Mouse (Mus musculus): ENCODE measurements around the gene Frmd8. TPM values are rescaled to one million over a fixed set of nuclear protein-coding genes. Genes with fewer than 3 reads are reported as not detected.

Gene Frmd8
- total RNA-seq, 2 experiments from 2014 or later, result 12.7 to 13.0 TPM

DNA sequence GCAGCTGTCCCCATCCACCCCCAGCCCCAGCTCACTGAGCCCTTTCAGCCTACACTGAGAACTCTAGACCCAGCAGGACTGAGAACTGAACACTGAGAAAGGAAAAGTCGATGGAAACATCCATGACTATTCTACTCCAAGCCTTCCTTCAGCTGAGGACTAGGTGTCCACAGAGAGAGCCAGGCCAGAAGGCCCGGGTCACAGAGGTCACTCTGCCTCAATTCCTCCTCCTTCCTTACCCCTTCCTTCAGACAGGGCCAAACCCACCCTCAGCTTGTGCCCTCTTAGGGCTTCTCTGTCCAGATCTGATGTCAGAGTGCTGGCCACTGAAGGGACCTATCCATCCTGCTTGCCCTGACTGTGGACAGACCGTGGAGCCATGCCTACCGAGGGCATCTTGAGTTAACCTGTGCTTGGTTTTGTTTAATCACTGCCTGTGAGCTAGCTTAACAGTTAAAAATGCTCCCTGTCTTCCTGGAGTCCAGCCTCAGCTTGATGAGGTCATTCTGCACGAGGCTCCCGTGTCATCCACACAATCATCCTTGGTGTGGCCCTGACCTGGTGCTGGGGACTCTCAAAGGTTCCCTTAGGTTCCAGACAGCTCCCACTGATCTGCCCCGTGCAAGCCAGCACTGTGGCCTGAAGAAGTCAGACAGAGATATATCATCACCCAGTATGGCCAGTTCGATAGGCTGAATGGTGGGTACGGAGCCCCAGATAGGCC, 64.1 kb downstream of the Frmd8 start:
- DNase-seq (ENCODE audit: low spot score in 2 of 2), result no peak

DNA sequence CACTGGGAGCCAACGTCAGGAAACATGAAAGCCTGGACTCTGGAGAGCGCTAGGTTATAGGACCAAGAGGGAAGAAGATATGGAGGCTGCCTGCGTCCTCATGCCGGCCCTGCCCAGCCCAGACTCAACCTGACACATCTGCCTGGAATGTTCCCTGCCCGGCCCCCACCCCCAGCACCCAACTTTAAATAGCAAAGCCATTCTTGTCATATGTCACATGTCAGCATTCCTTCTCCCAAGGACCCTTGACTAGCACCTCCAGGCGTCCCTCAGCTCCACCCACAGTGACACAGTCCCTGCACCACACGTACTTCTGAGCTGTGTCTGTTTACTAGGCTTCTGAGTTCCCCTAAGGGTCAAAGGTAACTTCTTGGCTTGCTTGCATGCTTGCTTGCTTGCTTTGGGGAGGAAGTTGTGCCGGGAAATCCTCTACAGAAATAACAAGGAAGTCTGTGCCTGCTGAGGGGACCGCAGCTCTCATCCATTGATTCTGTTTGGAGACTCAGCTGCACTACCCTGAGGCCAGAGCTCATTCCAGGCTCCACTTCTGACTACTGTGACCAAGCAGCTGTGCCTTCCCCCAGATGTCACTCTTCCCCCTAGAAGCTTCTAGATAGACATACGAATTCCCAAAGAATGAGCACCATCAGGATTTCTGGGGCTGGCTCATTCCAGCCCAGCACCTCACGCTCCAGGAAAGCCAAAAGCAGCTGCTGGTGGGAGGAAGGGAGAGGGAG, 64.8 kb downstream of the Frmd8 start:
- DNase-seq (ENCODE audit: low spot score in 2 of 2), result no peak

DNA sequence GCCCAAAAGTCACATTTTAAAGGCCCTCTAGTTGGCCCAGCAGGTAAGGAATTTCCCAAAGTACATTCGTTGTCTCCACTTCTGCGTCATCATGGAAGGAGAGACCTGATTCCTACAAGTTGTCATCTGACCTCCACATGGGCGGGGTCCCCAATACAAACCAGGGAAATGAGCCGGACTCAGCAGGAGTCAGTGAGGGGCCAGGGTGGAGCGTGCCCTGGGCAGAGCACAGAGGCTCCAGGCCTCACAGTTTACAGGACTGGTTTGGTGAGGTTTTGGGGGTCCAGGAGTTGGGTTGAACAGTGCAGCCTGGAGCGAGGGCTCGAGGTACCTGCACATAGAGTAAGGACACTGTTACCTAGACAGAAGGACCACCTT, 65.4 kb downstream of the Frmd8 start:
- DNase-seq (ENCODE audit: low spot score in 2 of 2), result no peak

DNA sequence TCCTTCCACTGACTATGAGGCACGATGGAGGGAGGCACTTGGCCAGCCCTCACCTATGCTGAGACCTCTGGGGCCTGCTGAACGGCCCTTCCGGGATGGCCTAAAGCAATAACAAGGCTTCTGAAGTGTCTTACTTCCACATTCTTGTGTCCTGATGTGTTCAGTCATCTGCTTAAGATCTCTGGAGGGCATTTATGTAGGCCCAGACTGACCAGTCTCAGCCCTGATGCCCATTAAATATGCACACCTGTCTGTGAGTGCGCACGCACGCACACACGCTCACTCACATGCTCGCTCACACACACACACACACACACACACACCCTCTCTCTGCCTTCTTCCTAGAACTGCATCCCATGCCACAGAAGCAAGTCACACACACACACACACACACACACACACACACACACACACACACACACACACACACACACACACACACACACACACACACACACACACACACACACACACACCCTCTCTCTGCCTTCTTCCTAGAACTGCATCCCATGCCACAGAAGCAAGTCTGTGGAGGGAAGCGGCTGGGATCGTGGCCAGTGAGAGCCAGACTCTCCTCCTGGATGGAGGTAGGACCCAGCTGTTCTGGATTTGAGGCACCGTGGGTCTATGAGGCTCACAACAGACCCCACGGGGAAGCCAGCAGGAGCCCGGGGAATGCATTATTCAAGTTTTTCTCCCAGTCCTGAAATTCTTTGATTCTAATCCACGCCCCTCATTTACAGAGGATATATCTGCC, 65.9 kb downstream of the Frmd8 start:
- DNase-seq (ENCODE audit: low spot score in 2 of 2), result no peak

DNA sequence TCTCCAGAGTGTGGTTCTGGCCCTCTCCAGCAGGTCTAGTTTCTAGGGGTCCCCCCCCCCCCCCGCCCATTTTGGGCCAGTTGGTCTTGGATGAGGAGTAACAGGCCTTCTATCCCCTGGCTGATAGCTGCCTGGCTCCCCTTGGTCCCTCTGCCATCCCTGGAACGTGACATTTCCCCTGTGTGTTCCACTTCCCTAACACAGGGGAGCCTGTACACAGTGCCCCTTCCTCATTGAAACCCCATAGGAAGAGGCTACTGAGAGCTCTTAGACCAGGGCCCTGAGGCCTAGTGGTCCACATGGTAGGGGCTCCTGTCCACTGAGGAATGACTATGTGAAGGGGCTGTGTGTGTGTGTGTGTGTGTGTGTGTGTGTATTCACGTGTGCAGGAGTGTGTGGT, 67.3 kb downstream of the Frmd8 start:
- no peak for DNase-seq (ENCODE audit: low spot score in 2 of 2)

DNA sequence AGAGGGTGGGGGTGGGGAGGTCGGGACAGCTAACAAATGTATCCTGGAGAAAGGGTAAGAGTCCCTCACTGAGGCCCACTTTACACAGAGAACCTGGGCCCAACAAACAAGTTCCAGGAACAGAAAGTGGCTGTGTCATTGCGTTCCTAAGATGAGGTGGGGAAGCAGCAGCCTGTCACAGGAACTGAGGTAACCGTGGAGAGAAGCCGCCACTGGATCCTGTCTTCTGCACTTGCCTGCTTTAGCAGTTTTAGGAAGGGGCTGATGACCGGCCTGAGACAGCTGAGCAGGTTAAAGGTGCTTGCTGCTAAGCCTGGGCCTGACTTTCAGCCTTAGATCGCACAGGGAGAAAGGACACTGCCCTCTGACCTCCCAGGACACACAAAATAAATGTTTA, 68.3 kb downstream of the Frmd8 start:
- no peak for DNase-seq (ENCODE audit: low spot score in 2 of 2)

DNA sequence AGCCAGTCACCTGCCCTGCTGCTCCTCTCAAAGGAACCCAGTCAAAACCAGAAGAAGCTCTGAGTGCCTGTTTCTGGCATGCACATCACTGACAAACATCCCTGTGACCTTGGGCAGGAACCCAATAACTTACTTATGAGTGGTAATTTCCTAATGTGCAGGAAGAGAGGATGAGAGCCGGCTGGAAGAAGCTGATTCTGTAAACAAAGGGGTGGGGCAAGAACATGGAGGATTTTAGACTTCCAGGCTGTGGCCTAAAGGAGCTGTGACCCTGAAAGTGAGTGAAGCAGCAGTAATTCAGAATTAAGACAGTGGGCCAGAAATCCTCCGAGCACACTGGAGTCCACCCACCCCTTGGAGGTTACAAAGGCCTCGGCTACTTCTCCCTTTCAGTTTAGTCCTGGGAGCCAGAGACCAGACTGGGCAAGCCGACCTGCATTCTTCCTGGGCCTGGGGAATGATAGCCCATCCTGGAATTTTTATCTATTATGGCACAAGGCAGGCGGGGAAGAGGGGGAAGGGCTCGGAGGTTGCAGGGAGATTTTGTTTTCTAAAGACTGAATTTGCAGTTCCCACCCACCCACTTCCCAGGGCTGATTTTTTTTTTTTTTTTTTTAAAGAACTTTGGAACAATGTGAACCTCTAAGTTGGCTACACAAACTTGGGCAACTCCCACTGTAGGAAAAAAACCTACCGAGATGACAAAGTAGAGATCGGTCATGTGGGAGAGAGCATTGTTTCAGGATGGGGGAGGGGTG, 68.8 kb downstream of the Frmd8 start:
- no peak for DNase-seq (ENCODE audit: low spot score in 2 of 2)

DNA sequence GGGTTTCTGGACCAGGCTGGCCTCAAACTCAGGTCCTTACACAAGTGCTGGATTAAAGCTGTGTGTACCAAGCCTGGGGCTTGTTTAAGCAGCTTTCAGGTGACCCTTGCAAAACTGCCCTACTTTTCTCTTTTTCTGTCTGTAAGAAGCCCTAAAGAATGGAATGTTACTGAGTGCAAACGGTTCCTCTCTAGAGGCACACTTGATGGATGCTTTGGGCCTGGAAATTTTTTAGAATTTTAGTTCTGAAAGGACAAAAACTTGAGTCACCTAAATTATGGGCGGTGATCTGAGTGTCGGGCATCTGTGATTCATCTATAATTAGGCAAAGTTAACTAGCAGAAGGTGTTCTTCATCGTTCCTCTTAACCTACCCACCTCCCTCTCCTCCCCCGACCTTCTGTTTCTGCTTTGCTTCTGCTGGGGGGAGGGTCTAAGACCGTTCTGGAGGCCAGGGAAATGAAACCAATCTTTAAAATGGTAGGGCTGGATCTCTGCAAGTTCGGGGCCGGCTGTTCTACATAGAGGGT, 70.6 kb downstream of the Frmd8 start:
- DNase-seq (ENCODE audit: low spot score in 2 of 2), result peak in 1 of 2 experiments; percentile 85

DNA sequence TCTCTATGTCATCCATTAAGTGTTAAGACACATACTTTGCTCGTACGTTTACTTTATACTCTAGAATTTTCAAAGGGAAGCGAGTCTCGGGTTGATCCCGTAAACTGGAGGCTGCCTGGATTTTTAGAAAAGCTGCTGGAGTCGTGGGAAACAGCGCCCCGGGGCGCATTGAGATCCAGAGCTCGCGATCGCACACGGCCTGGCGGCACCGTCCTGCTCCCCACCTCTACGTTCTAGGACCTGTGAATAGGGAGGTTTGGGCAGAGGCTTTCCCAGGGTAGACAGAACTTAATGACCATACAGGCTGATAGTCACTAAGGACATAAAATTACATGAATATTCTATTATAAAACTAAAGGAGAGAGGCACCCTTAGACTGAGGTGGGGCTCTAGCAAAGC, 71.2 kb downstream of the Frmd8 start:
- no peak for DNase-seq (ENCODE audit: low spot score in 2 of 2)

DNA sequence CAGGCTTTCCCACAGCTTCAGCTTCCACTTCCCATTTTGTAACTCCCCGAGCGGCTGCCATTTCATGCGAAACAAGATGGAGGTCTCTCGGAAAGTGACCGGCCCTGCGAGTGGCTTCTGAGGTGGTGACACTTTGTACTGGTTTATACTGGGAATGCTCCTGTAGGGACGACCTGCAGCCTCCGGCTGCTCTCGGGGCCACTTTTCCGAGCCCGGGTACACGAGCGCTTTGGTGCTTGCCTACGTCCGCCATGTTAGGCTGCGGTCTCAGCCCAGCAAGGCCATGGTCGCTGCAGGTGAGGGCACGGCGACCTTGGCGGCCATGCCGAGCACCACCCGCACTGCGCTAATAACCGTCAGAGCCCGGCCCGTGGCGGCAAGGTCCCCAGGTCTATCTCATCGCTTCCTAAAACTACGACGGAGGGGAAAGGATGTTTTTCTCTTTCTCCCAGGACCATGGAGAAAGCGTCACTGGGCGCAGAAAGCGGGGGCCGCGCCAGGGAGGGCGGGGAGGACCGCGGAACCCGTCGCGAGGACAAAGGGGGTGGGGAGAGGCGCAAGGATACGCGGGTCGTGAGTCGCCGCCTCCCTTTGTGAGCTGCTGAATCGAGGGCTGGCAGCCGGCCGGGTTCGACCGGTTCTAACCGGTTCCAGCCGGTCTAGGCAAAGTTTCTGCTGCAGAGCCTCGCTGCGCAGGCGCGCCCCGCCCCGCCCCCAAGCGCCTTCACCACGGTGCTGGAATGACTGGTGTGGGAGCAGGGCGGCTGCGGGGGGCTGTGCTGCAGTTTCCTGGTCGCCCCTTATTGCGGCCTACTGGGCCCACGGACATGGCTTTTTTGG, 71.8 kb downstream of the Frmd8 start:
- peak; percentile 98 to 99 for DNase-seq (ENCODE audit: low spot score in 2 of 2)

DNA sequence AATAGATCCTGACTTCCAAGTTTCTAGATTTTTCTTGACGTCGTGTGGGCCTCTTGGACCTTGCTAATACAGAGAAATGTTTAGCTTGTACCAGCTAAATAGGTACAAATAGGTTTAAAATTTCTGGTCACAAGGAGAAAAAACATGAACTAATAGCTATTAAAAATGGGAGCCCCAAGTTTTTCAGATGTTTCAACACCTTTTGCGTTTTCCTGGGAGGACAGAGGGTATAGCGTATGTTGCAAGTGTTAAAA, 72.4 kb downstream of the Frmd8 start:
- no peak for DNase-seq (ENCODE audit: low spot score in 2 of 2)

DNA sequence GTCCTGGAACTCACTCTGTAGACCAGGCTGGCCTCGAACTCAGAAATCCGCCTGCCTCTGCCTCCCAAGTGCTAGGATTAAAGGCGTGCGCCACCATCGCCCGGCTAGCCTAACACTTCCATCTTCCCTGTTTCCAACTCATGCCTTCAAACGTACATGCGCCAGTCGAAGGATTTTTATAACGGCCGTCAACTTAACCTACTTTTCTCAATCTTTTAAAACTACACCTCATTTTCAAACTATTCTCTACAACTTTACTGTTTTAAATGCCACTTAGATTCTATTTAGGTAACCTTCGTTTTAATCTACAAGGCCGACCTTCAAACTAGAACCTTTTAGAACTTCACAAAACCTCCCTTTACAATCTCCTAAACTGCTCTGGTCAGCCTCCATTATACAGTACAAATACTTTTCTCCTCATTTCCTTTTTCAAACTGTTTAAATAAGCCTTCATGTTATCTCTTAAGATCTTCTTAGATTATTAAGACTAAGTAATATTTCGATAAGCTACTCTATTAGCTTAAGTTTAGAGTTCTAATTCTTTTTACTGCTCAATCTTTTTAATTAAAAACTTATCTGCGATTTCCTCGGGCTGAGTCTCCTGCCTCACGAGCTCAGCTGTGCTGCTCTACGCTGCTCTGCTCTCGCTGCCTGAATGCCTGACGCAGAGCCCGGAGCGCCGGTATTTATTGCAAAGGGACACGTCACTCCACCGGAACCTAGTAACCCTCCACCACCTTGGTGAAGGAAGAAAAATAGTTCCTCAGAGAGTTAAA, 72.9 kb downstream of the Frmd8 start:
- peak; percentile 93 to 98 for DNase-seq (ENCODE audit: low spot score in 2 of 2)

DNA sequence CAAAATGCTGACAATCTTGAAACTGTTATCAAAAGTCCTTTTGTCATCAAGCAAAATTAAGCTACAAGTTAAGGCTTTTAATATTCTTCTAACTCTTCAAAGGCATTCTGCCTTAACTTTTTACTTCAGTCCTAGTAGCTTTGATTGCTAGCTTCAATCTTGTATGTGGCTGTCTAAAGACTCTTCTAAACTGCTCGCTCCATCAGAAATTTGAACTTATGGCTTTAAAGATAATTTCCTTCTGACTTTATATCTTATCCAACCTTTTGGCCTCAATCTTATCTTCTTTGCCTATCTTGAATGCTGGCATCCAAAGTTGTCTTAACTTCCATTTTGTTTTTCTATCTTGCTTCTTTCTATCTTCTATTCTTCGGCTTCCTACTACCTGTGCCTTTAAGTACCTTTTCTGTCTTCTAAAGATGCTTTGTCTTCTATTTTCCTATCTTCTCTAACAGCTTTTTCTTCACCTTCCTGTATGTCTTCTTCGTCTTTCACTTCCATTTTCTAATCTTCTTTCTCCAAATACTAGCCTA, 73.6 kb downstream of the Frmd8 start:
- no peak for DNase-seq (ENCODE audit: low spot score in 2 of 2)

DNA sequence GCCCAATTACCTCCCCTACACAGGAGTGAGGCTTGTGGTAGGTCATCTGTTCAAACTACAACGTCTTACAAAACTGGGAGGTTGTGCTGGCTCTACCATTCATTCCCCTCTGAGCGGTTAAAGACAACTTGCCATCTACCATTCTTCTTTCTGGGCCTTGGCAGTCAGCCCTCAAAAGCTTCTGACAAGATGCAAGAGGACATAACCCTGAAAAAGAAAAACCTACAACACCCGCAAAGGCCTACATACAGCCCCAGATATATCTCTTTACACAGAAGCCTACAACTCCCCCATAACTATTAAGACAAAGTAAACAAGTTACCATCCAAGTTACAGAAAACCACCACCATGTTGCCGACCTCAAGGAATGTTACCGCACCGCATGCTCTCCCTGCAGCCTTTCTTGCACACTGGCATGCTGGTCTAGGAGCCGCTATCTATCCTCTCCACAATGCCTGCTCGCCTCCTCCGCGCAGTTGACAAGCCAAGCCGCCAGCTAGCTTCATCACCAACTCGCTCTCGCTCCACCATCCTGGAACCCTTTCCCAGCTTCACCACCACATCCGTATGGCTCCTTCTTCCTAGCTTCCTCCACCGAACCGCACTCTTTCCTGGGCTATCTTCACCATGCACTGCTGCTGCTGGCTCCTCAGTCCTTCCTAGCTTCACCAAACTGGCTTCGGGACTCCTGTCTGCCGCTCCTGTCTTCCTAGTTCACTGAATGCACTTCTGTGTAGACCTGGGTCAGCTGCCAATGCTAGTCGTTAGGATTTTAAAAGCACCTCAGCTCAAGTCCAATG, 74.2 kb downstream of the Frmd8 start:
- no peak for DNase-seq (ENCODE audit: low spot score in 2 of 2)

DNA sequence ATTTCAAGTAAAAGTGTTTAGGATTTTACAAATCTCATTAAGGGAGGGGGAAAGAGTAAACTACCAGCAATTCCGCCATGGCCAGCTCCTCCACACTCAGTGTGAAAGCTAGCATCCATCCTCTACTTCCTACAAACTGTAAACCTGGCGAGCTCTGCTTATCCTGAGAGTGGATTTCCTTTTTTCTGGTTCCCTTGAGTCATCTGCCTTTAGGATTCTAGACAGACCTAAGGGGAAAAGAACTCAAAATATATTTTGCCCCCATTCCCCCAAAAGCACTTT, 74.8 kb downstream of the Frmd8 start:
- DNase-seq (ENCODE audit: low spot score in 2 of 2), result no peak
